ENCODE assay signal across 8 mouse cellular contexts in genomic region chr3:108013331-108013871, GRCm38 (mm10). TPM values are rescaled to one million over a fixed set of nuclear protein-coding genes. Genes with fewer than 3 reads are reported as not detected.
DNase-seq lines count a peak whose midpoint lies in the region.

No protein-coding gene starts in this region.

- intact Hi-C loops in heart, postnatal 14 days (cut with DNase I) = no loop called here

- peak; percentile 67 for DNase-seq in ovary, adult 18-20 months (ENCODE audit: low spot score)
- DNase-seq in ovary, postnatal 10 days (ENCODE audit: low spot score) = no peak
- DNase-seq in brain, adult 2 months (ENCODE audit: low read depth, low spot score) = peak; percentile 88
- DNase-seq in heart, postnatal 14 days = peak; percentile 52 to 68
- peak; percentile 36 to 81 for DNase-seq in left cerebral cortex, adult 9 months (ENCODE audit: low spot score in 2 of 2)
- DNase-seq in right cerebral cortex, postnatal 36 days (ENCODE audit: low spot score in 2 of 2) = peak; percentile 55 to 61
- DNase-seq in cerebellum, adult 11 months = no peak
- DNase-seq in embryo, embryonic 9.5 days (ENCODE audit: extremely low spot score) = no peak

RNA-seq across cellular contexts. Expression of gene Gstm1, which starts 4.4 kb away (rescaled TPM):
- 100 to 1,000 TPM in 1 of 2 experiments, 10 to 100 TPM in 1; 94.2 to 113 TPM for total RNA-seq in heart, postnatal 14 days (2021)

RNA-seq across cellular contexts. Expression of gene Gstm2, which starts 27.1 kb away (rescaled TPM):
- total RNA-seq in heart, postnatal 14 days (2021) = 10 to 100 TPM; 53.0 to 70.5 TPM

RNA-seq across cellular contexts. Expression of gene Gstm4, which starts 31.3 kb away (rescaled TPM):
- 10 to 100 TPM in 1 of 2 experiments, 1 to 10 TPM in 1; 9.2 to 10.1 TPM for total RNA-seq in heart, postnatal 14 days (2021)

RNA-seq across cellular contexts. Expression of gene Gstm3, which starts 44.3 kb away (rescaled TPM):
- not detected for total RNA-seq in heart, postnatal 14 days (2021)

Comparison
In these comparisons a context has a peak if more than half of its experiments do, and no peak if none do; other contexts are left out.
1. DNase-seq: peak in ovary, adult 18-20 months (single experiment), brain, adult 2 months (single experiment), heart, postnatal 14 days (2 of 2), left cerebral cortex, adult 9 months (2 of 2) and right cerebral cortex, postnatal 36 days (2 of 2); none in ovary, postnatal 10 days (single experiment), cerebellum, adult 11 months (single experiment) and embryo, embryonic 9.5 days (single experiment).